Comparison of ENCODE assay signal across 9 mouse cellular contexts in the genomic region with DNA sequence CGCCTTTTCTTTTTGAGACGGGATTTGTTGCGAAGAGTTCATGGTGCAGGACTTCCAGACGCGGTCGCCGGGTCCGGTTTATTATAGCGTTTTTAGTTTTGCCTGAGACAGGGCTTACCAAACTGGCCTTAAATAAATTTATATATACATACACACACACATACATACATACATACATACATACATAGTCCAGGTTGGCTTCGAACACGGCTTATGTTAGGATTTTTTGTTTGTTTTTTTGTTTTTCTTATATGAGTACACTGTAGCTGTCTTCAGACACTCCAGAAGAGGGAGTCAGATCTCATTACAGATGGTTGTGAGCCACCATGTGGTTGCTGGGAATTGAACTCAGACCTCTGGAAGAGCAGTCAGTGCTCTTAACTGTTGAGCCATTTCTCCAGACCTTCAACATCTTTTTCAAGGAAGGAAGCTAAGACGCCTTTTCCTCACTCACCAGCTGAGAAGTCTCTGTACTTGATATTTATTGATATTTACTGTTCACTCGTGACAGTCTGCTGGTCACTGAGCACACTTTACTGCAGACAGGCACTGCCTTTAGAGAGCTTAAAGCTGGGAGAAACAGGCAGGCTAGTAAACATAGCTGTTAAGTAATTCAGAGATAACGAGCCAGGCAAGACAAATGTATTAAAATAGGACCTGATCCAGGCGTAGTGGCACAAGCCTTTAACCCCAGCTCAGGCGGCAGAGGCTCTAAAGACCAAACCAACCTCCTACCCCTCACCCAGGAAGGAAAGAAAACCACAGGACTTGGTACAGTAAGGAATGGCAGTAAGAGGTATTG. TPM values are rescaled to one million over a fixed set of nuclear protein-coding genes. Genes with fewer than 3 reads are reported as not detected.
DNase-seq lines count a peak whose midpoint lies in the region; ATAC-seq lines count a peak whose summit lies in the region.
"Had no signal": no experiment of that assay in that cellular context is flagged by ENCODE, and none has a peak within 500 bp of the region (broad histone marks: within the 10 kb centered on the region; RNA-seq: fewer than 3 reads in every experiment).

No protein-coding gene starts in this region.

- H3K9ac ChIP-seq in lung, embryonic 15.5 days: peak overlapping the region; percentile 97
- peak overlapping the region; percentile 99 for H3K9ac ChIP-seq in hindbrain, embryonic 15.5 days
- H3K9ac ChIP-seq in midbrain, embryonic 14.5 days (replicated peaks; ENCODE audit: low read length): peak overlapping the region; percentile 99

- H3K4me2 ChIP-seq in lung, embryonic 15.5 days: peak overlapping the region; percentile 63
- peak overlapping the region; percentile 81 for H3K4me2 ChIP-seq in hindbrain, embryonic 15.5 days
- peak overlapping the region; percentile 67 for H3K4me2 ChIP-seq in midbrain, embryonic 14.5 days (ENCODE audit: low read length)

- H3K27ac ChIP-seq in lung, embryonic 15.5 days: peak overlapping the region; percentile 100
- peak overlapping the region; percentile 100 for H3K27ac ChIP-seq in hindbrain, embryonic 15.5 days (replicated peaks)
- H3K27ac ChIP-seq in midbrain, embryonic 14.5 days (replicated peaks; ENCODE audit: low read depth, low read length): peak overlapping the region; percentile 100

- H3K9me3 ChIP-seq in lung, embryonic 15.5 days: no peaks in the 10 kb centered on the region
- no peaks in the 10 kb centered on the region for H3K9me3 ChIP-seq in hindbrain, embryonic 15.5 days
- H3K9me3 ChIP-seq in midbrain, embryonic 14.5 days (ENCODE audit: control insufficient read depth, low read length): no peaks in the 10 kb centered on the region

- no peak for ATAC-seq in lung, embryonic 15.5 days (ENCODE audit: borderline replicate concordance, extremely low read depth, low FRiP score, low TSS enrichment)
- ATAC-seq in hindbrain, embryonic 15.5 days (ENCODE audit: low FRiP score, low read depth): 0 out of 2 replicates have a peak, but pooled peaks have one; percentile 33
- no peak for ATAC-seq in midbrain, embryonic 14.5 days (ENCODE audit: low FRiP score, low TSS enrichment)

- H3K4me3 ChIP-seq in lung, embryonic 15.5 days: peak overlapping the region; percentile 86
- peak overlapping the region; percentile 92 for H3K4me3 ChIP-seq in hindbrain, embryonic 15.5 days
- peak overlapping the region; percentile 81 for H3K4me3 ChIP-seq in midbrain, embryonic 14.5 days (replicated peaks; ENCODE audit: low read depth, low read length)

- H3K4me1 ChIP-seq in lung, embryonic 15.5 days: peaks cover 23% of the 10 kb centered on the region
- peaks cover 25% of the 10 kb centered on the region for H3K4me1 ChIP-seq in hindbrain, embryonic 15.5 days (replicated peaks)
- H3K4me1 ChIP-seq in midbrain, embryonic 14.5 days (ENCODE audit: control insufficient read depth, insufficient read depth, low read length): peaks cover 14% of the 10 kb centered on the region

- no peaks in the 10 kb centered on the region for H3K27me3 ChIP-seq in lung, embryonic 15.5 days
- no peaks in the 10 kb centered on the region for H3K27me3 ChIP-seq in hindbrain, embryonic 15.5 days
- H3K27me3 ChIP-seq in midbrain, embryonic 14.5 days (ENCODE audit: control insufficient read depth, insufficient read depth, low read length): no peaks in the 10 kb centered on the region

- WGBS in lung, embryonic 15.5 days: 6% methylated on average over 16 of the region's 16 CpGs
- 20% methylated on average over 16 of the region's 16 CpGs for WGBS in hindbrain, embryonic 15.5 days
- WGBS in midbrain, embryonic 14.5 days: 18% methylated on average over 16 of the region's 16 CpGs

- no peak for DNase-seq in lung, postnatal 4 days
- peak; percentile 40 for DNase-seq in c-Kit-negative CD71-positive TER-119-positive erythroid progenitor cells, embryonic 14.5 days (ENCODE audit: low read depth, low spot score)
- no peak for DNase-seq in midbrain, embryonic 14.5 days
- no peak for DNase-seq in spleen, adult 18-20 months
- DNase-seq in gastrocnemius, postnatal 10 days: no peak
- no peak for DNase-seq in adrenal gland, adult 8-10 months

- peaks cover 14% of the 10 kb centered on the region for H3K36me3 ChIP-seq in lung, embryonic 15.5 days
- H3K36me3 ChIP-seq in hindbrain, embryonic 15.5 days: peaks cover 2% of the 10 kb centered on the region; the same call in 1 of the 2 replicates
- H3K36me3 ChIP-seq in midbrain, embryonic 14.5 days (ENCODE audit: control insufficient read depth, insufficient read depth, low read length): peaks cover 7% of the 10 kb centered on the region

RNA-seq across cellular contexts. Expression of a gene that starts 1.1 kb away (rescaled TPM):
- 50.4 and 54.4 TPM in 2 replicates for polyA plus RNA-seq in lung, embryonic 15.5 days (2015; fragmentation: Nextera tagmentation; extraction: Ambion mirVana)
- polyA plus RNA-seq in hindbrain, embryonic 15.5 days (2015; fragmentation: Nextera tagmentation; extraction: Ambion mirVana): 12.7 and 14.4 TPM in 2 replicates
- polyA plus RNA-seq in midbrain, embryonic 14.5 days (2014; fragmentation: Nextera tagmentation; extraction: Ambion mirVana): 11.5 and 14.4 TPM in 2 replicates
- 10 to 100 TPM; 51.5 to 55.9 TPM for total RNA-seq in gastrocnemius, postnatal 10 days (2021)
- total RNA-seq in adrenal gland, adult 8-10 months (2022): 10 to 100 TPM; 61.9 to 72.1 (median 66.3) TPM

RNA-seq across cellular contexts. Expression of a gene that starts 51.9 kb away (rescaled TPM):
- not detected in 2 replicates for polyA plus RNA-seq in lung, embryonic 15.5 days (2015; fragmentation: Nextera tagmentation; extraction: Ambion mirVana)
- not detected in 2 replicates for polyA plus RNA-seq in hindbrain, embryonic 15.5 days (2015; fragmentation: Nextera tagmentation; extraction: Ambion mirVana)
- polyA plus RNA-seq in midbrain, embryonic 14.5 days (2014; fragmentation: Nextera tagmentation; extraction: Ambion mirVana): not detected in 2 replicates
- not detected for total RNA-seq in gastrocnemius, postnatal 10 days (2021)
- total RNA-seq in adrenal gland, adult 8-10 months (2022): not detected
- polyA plus RNA-seq: gonadal fat pad, adult 2 months had no signal
